In genomic region chr17:93196846-93197245, GRCm38 (mm10) we compare ENCODE assay signal across 18 mouse cellular contexts. TPM values are rescaled to one million over a fixed set of nuclear protein-coding genes. Genes with fewer than 3 reads are reported as not detected.
DNase-seq lines count a peak whose midpoint lies in the region; ATAC-seq and TF ChIP-seq lines count a peak whose summit lies in the region.
"Had no signal": no experiment of that assay in that cellular context is flagged by ENCODE, and none has a peak within 500 bp of the region (broad histone marks: within the 10 kb centered on the region; RNA-seq: fewer than 3 reads in every experiment).

No protein-coding gene starts in this region.

- no peak overlapping the region for H3K27ac ChIP-seq in intestine, postnatal 0 days (ENCODE audit: low read depth, low read length)
- H3K27ac ChIP-seq in intestine, embryonic 15.5 days: no peak overlapping the region
- no peak overlapping the region for H3K27ac ChIP-seq in midbrain, embryonic 14.5 days (replicated peaks; ENCODE audit: low read depth, low read length)
- H3K27ac ChIP-seq in midbrain, embryonic 15.5 days: no peak overlapping the region
- H3K27ac ChIP-seq: limb, embryonic 15.5 days; midbrain, embryonic 10.5 days had no signal

- DNase-seq in cerebellum, postnatal 14 days: peak; percentile 19 to 25
- no peak for DNase-seq in cerebellum, adult 8-10 months
- DNase-seq in midbrain, embryonic 14.5 days: peak; percentile 82
- peak; percentile 6 for DNase-seq in right cerebral cortex, postnatal 14 days
- DNase-seq in gastrocnemius, postnatal 14 days: no peak
- DNase-seq: adrenal gland, adult 8-10 months; cerebellum, postnatal 25 days; kidney, adult 8-10 months; thymus, postnatal 4 days had no signal

- peaks cover 30% of the 10 kb centered on the region for H3K27me3 ChIP-seq in intestine, postnatal 0 days (replicated peaks; ENCODE audit: control insufficient read depth, insufficient read depth, low read length)
- H3K27me3 ChIP-seq in intestine, embryonic 15.5 days (replicated peaks): peaks cover 41% of the 10 kb centered on the region
- H3K27me3 ChIP-seq in midbrain, embryonic 14.5 days (ENCODE audit: control insufficient read depth, insufficient read depth, low read length): peaks cover 6% of the 10 kb centered on the region
- peaks cover 12% of the 10 kb centered on the region; the same call in 1 of the 2 replicates for H3K27me3 ChIP-seq in midbrain, embryonic 15.5 days (replicated peaks)

- TF ChIP-seq CTCF in intestine, postnatal 0 days (IDR thresholded peaks at IDR 0.05; ENCODE audit: low read depth): peak; percentile 19; the same call in 1 of the 2 replicates

- H3K9me3 ChIP-seq in intestine, postnatal 0 days (ENCODE audit: control insufficient read depth): no peaks in the 10 kb centered on the region
- H3K9me3 ChIP-seq in intestine, embryonic 15.5 days: no peaks in the 10 kb centered on the region
- H3K9me3 ChIP-seq in midbrain, embryonic 14.5 days (ENCODE audit: control insufficient read depth, low read length): no peaks in the 10 kb centered on the region
- H3K9me3 ChIP-seq in midbrain, embryonic 15.5 days: no peaks in the 10 kb centered on the region
- H3K9me3 ChIP-seq: heart, embryonic 12.5 days; limb, embryonic 15.5 days; midbrain, embryonic 10.5 days had no signal

- no peak overlapping the region for H3K4me3 ChIP-seq in intestine, postnatal 0 days (ENCODE audit: low read depth, low read length)
- H3K4me3 ChIP-seq in intestine, embryonic 15.5 days (replicated peaks): no peak overlapping the region
- H3K4me3 ChIP-seq in midbrain, embryonic 14.5 days (replicated peaks; ENCODE audit: low read depth, low read length): no peak overlapping the region
- H3K4me3 ChIP-seq in midbrain, embryonic 15.5 days: no peak overlapping the region
- H3K4me3 ChIP-seq: heart, embryonic 12.5 days; limb, embryonic 15.5 days; midbrain, embryonic 10.5 days had no signal

- intact Hi-C loops in gastrocnemius, postnatal 14 days (cut with DNase I; ENCODE audit: low total_unique reads): no loop called here

- ATAC-seq in intestine, postnatal 0 days: no peak
- no peak for ATAC-seq in intestine, embryonic 15.5 days
- no peak for ATAC-seq in midbrain, embryonic 14.5 days (ENCODE audit: low FRiP score, low TSS enrichment)
- ATAC-seq in midbrain, embryonic 15.5 days (replicated peaks): no peak

- H3K4me1 ChIP-seq in intestine, postnatal 0 days (replicated peaks; ENCODE audit: control insufficient read depth, insufficient read depth, low read length): no peaks in the 10 kb centered on the region
- H3K4me1 ChIP-seq in intestine, embryonic 15.5 days (replicated peaks): 0 out of 2 replicates have a peak, but pooled peaks cover 3% of the 10 kb centered on the region
- H3K4me1 ChIP-seq in midbrain, embryonic 14.5 days (ENCODE audit: control insufficient read depth, insufficient read depth, low read length): peaks cover 11% of the 10 kb centered on the region; the same call in 1 of the 2 replicates
- H3K4me1 ChIP-seq in midbrain, embryonic 15.5 days: peaks cover 23% of the 10 kb centered on the region
- H3K4me1 ChIP-seq: heart, embryonic 12.5 days had no signal

- no peaks in the 10 kb centered on the region for H3K36me3 ChIP-seq in intestine, postnatal 0 days (ENCODE audit: control insufficient read depth, insufficient read depth)
- H3K36me3 ChIP-seq in intestine, embryonic 15.5 days: no peaks in the 10 kb centered on the region
- H3K36me3 ChIP-seq in midbrain, embryonic 14.5 days (ENCODE audit: control insufficient read depth, insufficient read depth, low read length): no peaks in the 10 kb centered on the region
- no peaks in the 10 kb centered on the region for H3K36me3 ChIP-seq in midbrain, embryonic 15.5 days (replicated peaks)
- H3K36me3 ChIP-seq: heart, embryonic 12.5 days; limb, embryonic 15.5 days; midbrain, embryonic 10.5 days had no signal

- no peak overlapping the region for H3K4me2 ChIP-seq in intestine, postnatal 0 days (replicated peaks; ENCODE audit: low read depth)
- H3K4me2 ChIP-seq in intestine, embryonic 15.5 days (replicated peaks): no peak overlapping the region
- H3K4me2 ChIP-seq in midbrain, embryonic 14.5 days (ENCODE audit: low read length): no peak overlapping the region
- H3K4me2 ChIP-seq in midbrain, embryonic 15.5 days: no peak overlapping the region
- H3K4me2 ChIP-seq: heart, embryonic 12.5 days; limb, embryonic 15.5 days had no signal

- H3K9ac ChIP-seq in intestine, postnatal 0 days (ENCODE audit: low read depth, low read length): no peak overlapping the region
- no peak overlapping the region for H3K9ac ChIP-seq in intestine, embryonic 15.5 days
- no peak overlapping the region for H3K9ac ChIP-seq in midbrain, embryonic 14.5 days (replicated peaks; ENCODE audit: low read length)
- H3K9ac ChIP-seq in midbrain, embryonic 15.5 days: no peak overlapping the region
- H3K9ac ChIP-seq: heart, embryonic 12.5 days; limb, embryonic 15.5 days had no signal

- 54% methylated on average over 2 of the region's 2 CpGs for WGBS in intestine, postnatal 0 days
- 41% methylated on average over 2 of the region's 2 CpGs for WGBS in intestine, embryonic 15.5 days
- WGBS in midbrain, embryonic 14.5 days: 43% methylated on average over 2 of the region's 2 CpGs
- 47% methylated on average over 2 of the region's 2 CpGs for WGBS in midbrain, embryonic 15.5 days

RNA-seq across cellular contexts. Expression of gene Adcyap1, which starts 2.0 kb away (rescaled TPM):
- 0.89 and 0.99 TPM in 2 replicates for polyA plus RNA-seq in intestine, postnatal 0 days (2015; fragmentation: Nextera tagmentation; extraction: Ambion mirVana)
- 1.1 and 1.2 TPM in 2 replicates for polyA plus RNA-seq in intestine, embryonic 15.5 days (2015; fragmentation: Nextera tagmentation; extraction: Ambion mirVana)
- polyA plus RNA-seq in midbrain, embryonic 14.5 days (2014; fragmentation: Nextera tagmentation; extraction: Ambion mirVana): 21.8 and 23.9 TPM in 2 replicates
- polyA plus RNA-seq in midbrain, embryonic 15.5 days (2015; fragmentation: Nextera tagmentation; extraction: Ambion mirVana): 18.0 and 20.1 TPM in 2 replicates
- not detected for total RNA-seq in gastrocnemius, postnatal 14 days (2021)
- total RNA-seq: gastrocnemius, postnatal 4 days; hematopoietic stem cell, adult 5-6 weeks had no signal
- polyA plus RNA-seq: testis, adult 2 months had no signal

Comparison
In these comparisons a context has a peak if more than half of its experiments do, and no peak if none do; other contexts are left out.
1. DNase-seq: peak in cerebellum, postnatal 14 days (2 of 2), midbrain, embryonic 14.5 days (single experiment) and right cerebral cortex, postnatal 14 days (single experiment); none in cerebellum, adult 8-10 months (single experiment) and gastrocnemius, postnatal 14 days (single experiment).